Mouse (Mus musculus): ENCODE measurements at regions not wholly inside any gene's neighbourhood (a gene's known extent, or its start where the extent isn't known, plus 50 kb on each side); places are given as distances from the start of the nearest gene placed in this dataset.
A peak's percentile ranks its signal among the peaks of the same experiment; 100 is the strongest.

DNA sequence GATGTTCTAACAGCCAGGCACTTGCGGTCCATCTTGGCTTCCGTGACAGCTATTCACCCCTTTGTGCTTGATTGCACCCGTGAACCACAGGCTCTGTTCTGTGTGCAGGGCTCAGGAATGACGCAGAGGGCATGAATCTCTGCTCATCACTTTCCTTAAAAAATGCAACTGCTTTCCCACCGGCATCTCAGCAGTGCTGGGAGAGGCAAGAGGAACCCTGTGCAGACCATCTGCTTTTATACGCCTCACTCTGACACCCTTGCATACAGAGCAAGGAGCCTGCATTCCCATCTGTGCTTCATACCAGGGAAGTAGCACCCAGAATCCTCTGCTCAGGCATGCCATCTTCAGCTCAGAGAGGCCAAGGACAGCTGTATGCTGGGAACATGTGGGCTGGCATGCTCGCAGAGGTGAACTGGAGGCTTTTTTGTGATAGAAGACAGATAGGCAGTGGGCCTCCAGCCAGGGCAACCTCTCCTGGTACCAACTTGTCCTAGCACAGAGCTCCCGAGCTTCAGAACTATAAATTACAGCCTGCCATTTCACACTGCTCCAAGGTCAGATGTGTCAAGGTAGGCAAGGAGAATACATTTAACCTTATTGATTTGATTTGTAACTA lies 121.6 kb downstream of the Polr2m start:
- Histone ChIP-seq H3K4me1 (ENCODE audit: control insufficient read depth in 2 of 2, insufficient read depth in 2 of 2, low read length in 2 of 2, poor library complexity in 1 of 2) (peaks cover 2% of the 10 kb centered on the region in 2 experiments; a peak in 2 of 4 replicates), H3K36me3 (ENCODE audit: control insufficient read depth, insufficient read depth, low read length, poor library complexity, severe bottlenecking) (no peaks in the 10 kb centered on the region), H3K4me3 (ENCODE audit: insufficient read depth in 1 of 2, low read depth in 1 of 2, low read length in 2 of 2, poor library complexity in 1 of 2, severe bottlenecking in 1 of 2) (no peak overlapping the region), H3K9me3 (ENCODE audit: control insufficient read depth, insufficient read depth, low read depth, low read length) (peaks cover 2% of the 10 kb centered on the region; the same call in 1 of the 2 replicates), H3K9ac (ENCODE audit: insufficient read depth, low read depth, low read length, poor library complexity, severe bottlenecking) (no peak overlapping the region), H3K27ac (ENCODE audit: insufficient read depth, low read depth, low read length, poor library complexity, severe bottlenecking) (no peak overlapping the region)
- no peak for DNase-seq (ENCODE audit: low read depth, low spot score)
- in situ Hi-C loops (cut with MboI; ENCODE audit: low sequenced_read_pairs in 2 of 2, unreplicated experiment in 2 of 2): no loop called here
- no peak for TF ChIP-seq CHD2 (IDR thresholded peaks at IDR 0.05; ENCODE audit: low read depth, low read length)
- no peak for TF ChIP-seq ZNF384 (IDR thresholded peaks at IDR 0.05; ENCODE audit: low read depth, low read length)
- no peak for TF ChIP-seq MAFK (IDR thresholded peaks at IDR 0.05; ENCODE audit: insufficient read depth, low read depth, low read length)
- no peak for TF ChIP-seq HCFC1 (IDR thresholded peaks at IDR 0.05; ENCODE audit: borderline replicate concordance, insufficient read depth, low read length)
- no peak for TF ChIP-seq ZC3H11A (IDR thresholded peaks at IDR 0.05; ENCODE audit: borderline replicate concordance, low read depth, low read length)

DNA sequence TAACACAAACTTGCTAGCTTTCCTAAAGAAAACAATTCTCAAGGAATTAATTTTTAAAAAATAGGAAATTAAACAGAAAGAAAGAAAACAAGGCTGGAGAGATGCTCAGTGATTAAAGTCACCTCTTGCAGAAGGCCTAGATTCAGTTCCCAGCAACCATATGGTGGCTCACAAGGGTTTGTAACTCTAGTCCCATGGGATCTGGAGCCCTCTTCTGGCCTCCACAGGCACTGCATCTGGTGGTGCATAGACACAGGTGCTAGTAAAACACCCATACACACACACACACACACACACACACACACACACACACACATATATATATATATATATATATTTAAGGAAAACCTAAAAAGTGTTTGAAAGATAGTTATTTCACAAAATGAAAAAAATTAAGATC lies 123.3 kb downstream of the Polr2m start:
- Histone ChIP-seq H3K27ac (ENCODE audit: insufficient read depth, low read depth, low read length, poor library complexity, severe bottlenecking) (no peak overlapping the region), H3K4me1 (ENCODE audit: control insufficient read depth in 2 of 2, insufficient read depth in 2 of 2, low read length in 2 of 2, poor library complexity in 1 of 2) (peaks cover 2% of the 10 kb centered on the region in 2 experiments; a peak in 2 of 4 replicates), H3K9me3 (ENCODE audit: control insufficient read depth, insufficient read depth, low read depth, low read length) (no peaks in the 10 kb centered on the region), H3K36me3 (ENCODE audit: control insufficient read depth, insufficient read depth, low read length, poor library complexity, severe bottlenecking) (no peaks in the 10 kb centered on the region), H3K9ac (ENCODE audit: insufficient read depth, low read depth, low read length, poor library complexity, severe bottlenecking) (no peak overlapping the region), H3K4me3 (ENCODE audit: insufficient read depth in 1 of 2, low read depth in 1 of 2, low read length in 2 of 2, poor library complexity in 1 of 2, severe bottlenecking in 1 of 2) (no peak overlapping the region)
- TF ChIP-seq MAFK (IDR thresholded peaks at IDR 0.05; ENCODE audit: insufficient read depth, low read depth, low read length): no peak
- TF ChIP-seq HCFC1 (IDR thresholded peaks at IDR 0.05; ENCODE audit: borderline replicate concordance, insufficient read depth, low read length): no peak
- TF ChIP-seq ZNF384 (IDR thresholded peaks at IDR 0.05; ENCODE audit: low read depth, low read length): no peak
- TF ChIP-seq CHD2 (IDR thresholded peaks at IDR 0.05; ENCODE audit: low read depth, low read length): no peak
- TF ChIP-seq ZC3H11A (IDR thresholded peaks at IDR 0.05; ENCODE audit: borderline replicate concordance, low read depth, low read length): no peak
- peak; percentile 17 for DNase-seq (ENCODE audit: low read depth, low spot score)
- in situ Hi-C loops (cut with MboI; ENCODE audit: low sequenced_read_pairs in 2 of 2, unreplicated experiment in 2 of 2): no loop called here

DNA sequence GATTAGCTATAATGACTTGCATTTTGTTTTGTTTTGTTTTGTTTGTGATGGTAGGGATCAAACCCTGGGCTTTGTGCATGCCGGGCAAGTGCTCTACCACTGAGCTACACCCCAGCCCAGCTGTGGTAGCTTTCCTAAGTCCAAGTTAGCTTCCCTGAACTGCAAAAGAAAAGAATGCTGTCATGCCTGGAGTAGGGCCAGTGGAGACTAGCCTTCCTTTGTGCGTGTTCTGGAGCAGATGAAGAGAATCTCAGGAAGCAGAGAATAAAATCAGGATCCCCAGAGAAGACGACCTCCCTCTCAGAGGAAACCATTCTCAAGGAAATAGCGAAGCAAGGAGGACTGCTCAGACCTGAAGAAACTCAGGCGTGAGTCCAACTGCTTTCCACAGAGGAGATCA lies 123.8 kb downstream of the Polr2m start:
- H3K36me3 ChIP-seq (ENCODE audit: control insufficient read depth, insufficient read depth, low read length, poor library complexity, severe bottlenecking): no peaks in the 10 kb centered on the region
- H3K9me3 ChIP-seq (ENCODE audit: control insufficient read depth, insufficient read depth, low read depth, low read length): no peaks in the 10 kb centered on the region
- TF ChIP-seq ZNF384 (IDR thresholded peaks at IDR 0.05; ENCODE audit: low read depth, low read length) (no peak), MAFK (IDR thresholded peaks at IDR 0.05; ENCODE audit: insufficient read depth, low read depth, low read length) (no peak), HCFC1 (IDR thresholded peaks at IDR 0.05; ENCODE audit: borderline replicate concordance, insufficient read depth, low read length) (no peak), CHD2 (IDR thresholded peaks at IDR 0.05; ENCODE audit: low read depth, low read length) (no peak), ZC3H11A (IDR thresholded peaks at IDR 0.05; ENCODE audit: borderline replicate concordance, low read depth, low read length) (no peak)

DNA sequence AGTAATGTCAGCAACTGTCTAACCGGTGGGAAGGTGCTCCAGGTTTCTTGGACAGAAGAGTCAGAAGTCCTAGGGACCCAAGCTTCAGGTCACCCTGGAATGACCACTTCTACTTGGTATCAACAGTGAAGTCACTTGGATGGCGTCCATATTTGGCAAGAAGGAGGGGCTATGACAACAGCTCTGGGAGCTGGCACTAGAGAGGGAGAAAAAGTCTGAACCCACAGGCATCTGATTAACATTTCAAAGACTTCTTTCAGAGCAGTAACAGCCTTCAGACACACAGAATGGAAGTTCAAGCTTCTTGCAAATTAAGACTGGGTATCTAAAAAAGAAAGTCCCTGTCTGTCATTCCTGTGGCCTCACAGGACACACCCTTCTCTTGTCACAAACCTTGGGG lies 124.4 kb downstream of the Polr2m start:
- in situ Hi-C loops (cut with MboI; ENCODE audit: low sequenced_read_pairs in 2 of 2, unreplicated experiment in 2 of 2): no loop called here
- Histone ChIP-seq H3K36me3 (ENCODE audit: control insufficient read depth, insufficient read depth, low read length, poor library complexity, severe bottlenecking) (no peaks in the 10 kb centered on the region), H3K27ac (ENCODE audit: insufficient read depth, low read depth, low read length, poor library complexity, severe bottlenecking) (no peak overlapping the region), H3K4me1 (ENCODE audit: control insufficient read depth in 2 of 2, insufficient read depth in 2 of 2, low read length in 2 of 2, poor library complexity in 1 of 2) (peaks cover 2% of the 10 kb centered on the region in 2 experiments; a peak in 2 of 4 replicates), H3K4me3 (ENCODE audit: insufficient read depth in 1 of 2, low read depth in 1 of 2, low read length in 2 of 2, poor library complexity in 1 of 2, severe bottlenecking in 1 of 2) (no peak overlapping the region), H3K9ac (ENCODE audit: insufficient read depth, low read depth, low read length, poor library complexity, severe bottlenecking) (no peak overlapping the region), H3K9me3 (ENCODE audit: control insufficient read depth, insufficient read depth, low read depth, low read length) (no peaks in the 10 kb centered on the region)
- DNase-seq (ENCODE audit: low read depth, low spot score): peak; percentile 51
- no peak for TF ChIP-seq CHD2 (IDR thresholded peaks at IDR 0.05; ENCODE audit: low read depth, low read length)
- TF ChIP-seq ZNF384 (IDR thresholded peaks at IDR 0.05; ENCODE audit: low read depth, low read length): no peak
- TF ChIP-seq HCFC1 (IDR thresholded peaks at IDR 0.05; ENCODE audit: borderline replicate concordance, insufficient read depth, low read length): no peak
- no peak for TF ChIP-seq ZC3H11A (IDR thresholded peaks at IDR 0.05; ENCODE audit: borderline replicate concordance, low read depth, low read length)
- no peak for TF ChIP-seq MAFK (IDR thresholded peaks at IDR 0.05; ENCODE audit: insufficient read depth, low read depth, low read length)

More for the DNA sequence above, 123.8 kb downstream of the Polr2m start:
- H3K4me1 ChIP-seq (ENCODE audit: control insufficient read depth in 2 of 2, insufficient read depth in 2 of 2, low read length in 2 of 2, poor library complexity in 1 of 2): peaks cover 2% of the 10 kb centered on the region in 2 experiments; a peak in 2 of 4 replicates
- no peak for DNase-seq (ENCODE audit: low read depth, low spot score)
- in situ Hi-C loops (cut with MboI; ENCODE audit: low sequenced_read_pairs in 2 of 2, unreplicated experiment in 2 of 2): no loop called here
- H3K4me3 ChIP-seq (ENCODE audit: insufficient read depth in 1 of 2, low read depth in 1 of 2, low read length in 2 of 2, poor library complexity in 1 of 2, severe bottlenecking in 1 of 2): no peak overlapping the region
- H3K9ac ChIP-seq (ENCODE audit: insufficient read depth, low read depth, low read length, poor library complexity, severe bottlenecking): no peak overlapping the region
- no peak overlapping the region for H3K27ac ChIP-seq (ENCODE audit: insufficient read depth, low read depth, low read length, poor library complexity, severe bottlenecking)

Measured in ES-E14 (cell line).